Mouse (Mus musculus): Measurements from ENCODE around the gene Myom3. TPM values are rescaled to one million over a fixed set of nuclear protein-coding genes. Genes with fewer than 3 reads are reported as not detected.

Gene Myom3
- polyA plus RNA-seq, 1 experiment from 2014 or later: 0.11 TPM

DNA sequence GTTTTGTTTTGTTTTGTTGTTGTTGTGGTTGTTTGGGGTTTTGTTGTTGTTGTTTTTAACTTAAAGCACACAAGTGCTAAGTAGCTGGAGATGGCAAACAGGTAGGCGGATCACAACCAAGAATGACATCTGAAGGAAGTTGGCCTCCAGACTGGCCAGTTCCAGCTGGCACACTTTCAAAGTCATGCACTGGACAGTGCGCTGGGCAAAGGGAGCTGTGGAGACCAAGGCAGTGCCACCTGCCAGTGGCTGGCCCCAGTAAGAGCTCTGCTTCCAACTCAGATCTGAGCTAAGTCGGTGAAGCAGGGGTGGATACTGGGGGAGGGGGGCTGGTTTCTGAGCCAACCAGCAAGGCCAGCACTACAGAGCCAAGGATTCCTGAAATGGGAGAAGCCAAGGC lies 7.5 kb downstream of the Myom3 start:
- Histone ChIP-seq H3K36me3 (ENCODE audit: control insufficient read depth, insufficient read depth, low read length) (no peaks in the 10 kb centered on the region), H3K4me3 (ENCODE audit: low read depth, low read length) (no peak overlapping the region), H3K4me1 (ENCODE audit: control insufficient read depth, insufficient read depth, low read length) (no peaks in the 10 kb centered on the region; the same call in 1 of the 2 replicates), H3K27ac (ENCODE audit: low read depth, low read length) (no peak overlapping the region), H3K27me3 (ENCODE audit: control insufficient read depth, insufficient read depth, low read length) (no peaks in the 10 kb centered on the region), H3K9me3 (ENCODE audit: control insufficient read depth, low read length) (no peaks in the 10 kb centered on the region), H3K9ac (ENCODE audit: low read length) (no peak overlapping the region), H3K4me2 (no peak overlapping the region)
- DNase-seq (ENCODE audit: low spot score, missing footprints): no peak
- WGBS: 85% methylated on average over 3 of the region's 3 CpGs
- no peak for ATAC-seq (ENCODE audit: low FRiP score)

DNA sequence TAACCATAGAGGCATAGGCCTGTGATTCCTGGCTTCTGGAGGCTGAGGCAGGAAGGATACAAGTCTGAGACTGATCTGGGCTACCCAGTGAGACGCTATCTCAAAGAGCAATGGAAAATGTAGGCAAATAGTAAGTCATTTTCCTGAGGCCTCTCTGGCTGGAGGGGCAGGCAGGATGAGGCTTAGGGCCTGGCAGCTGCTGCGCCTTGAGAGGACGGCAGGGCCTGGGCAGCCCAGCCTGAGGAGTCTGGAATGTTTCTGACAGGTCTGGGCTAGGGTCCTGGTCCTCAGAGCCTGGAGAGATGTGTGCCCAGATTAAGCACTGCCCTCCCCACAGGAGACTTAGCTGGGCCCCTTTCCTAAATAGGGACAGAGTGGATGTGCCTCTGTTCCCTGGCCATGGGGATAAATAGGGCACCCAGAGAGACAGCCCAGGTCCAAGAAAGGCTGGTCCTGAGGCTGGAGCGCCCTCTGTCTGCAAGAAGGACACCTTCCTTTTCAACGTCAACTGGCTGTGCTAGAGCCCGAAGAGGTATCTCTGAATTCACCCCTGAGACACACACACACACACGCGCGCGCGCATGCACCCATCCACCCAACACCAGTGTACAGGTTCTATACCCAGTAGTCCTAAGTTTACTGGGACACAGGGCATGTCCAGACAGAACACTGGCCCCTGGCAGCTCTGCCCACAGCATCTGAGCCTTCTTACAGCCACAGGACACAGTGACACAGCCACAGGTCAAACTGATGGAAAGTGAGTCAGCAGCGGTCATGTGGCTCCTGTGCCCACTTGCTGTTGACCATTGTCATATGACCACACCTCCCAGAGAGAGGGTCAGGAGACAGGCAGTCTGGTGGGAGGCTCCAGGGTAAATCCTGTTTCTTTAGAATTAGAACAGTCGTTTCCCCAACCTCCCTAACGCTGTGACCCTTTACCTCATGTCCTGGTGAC lies 9.3 kb downstream of the Myom3 start:
- Histone ChIP-seq H3K9ac (ENCODE audit: low read length) (no peak overlapping the region), H3K27ac (ENCODE audit: low read depth, low read length) (no peak overlapping the region), H3K4me1 (ENCODE audit: control insufficient read depth, insufficient read depth, low read length) (no peaks in the 10 kb centered on the region), H3K9me3 (ENCODE audit: control insufficient read depth, low read length) (no peaks in the 10 kb centered on the region), H3K4me2 (no peak overlapping the region), H3K4me3 (ENCODE audit: low read depth, low read length) (no peak overlapping the region), H3K36me3 (ENCODE audit: control insufficient read depth, insufficient read depth, low read length) (no peaks in the 10 kb centered on the region), H3K27me3 (ENCODE audit: control insufficient read depth, insufficient read depth, low read length) (no peaks in the 10 kb centered on the region)
- DNase-seq (ENCODE audit: low spot score, missing footprints) (peak; percentile 88), ATAC-seq (ENCODE audit: low FRiP score) (no peak)
- WGBS: 61% methylated on average over 14 of the region's 14 CpGs

DNA sequence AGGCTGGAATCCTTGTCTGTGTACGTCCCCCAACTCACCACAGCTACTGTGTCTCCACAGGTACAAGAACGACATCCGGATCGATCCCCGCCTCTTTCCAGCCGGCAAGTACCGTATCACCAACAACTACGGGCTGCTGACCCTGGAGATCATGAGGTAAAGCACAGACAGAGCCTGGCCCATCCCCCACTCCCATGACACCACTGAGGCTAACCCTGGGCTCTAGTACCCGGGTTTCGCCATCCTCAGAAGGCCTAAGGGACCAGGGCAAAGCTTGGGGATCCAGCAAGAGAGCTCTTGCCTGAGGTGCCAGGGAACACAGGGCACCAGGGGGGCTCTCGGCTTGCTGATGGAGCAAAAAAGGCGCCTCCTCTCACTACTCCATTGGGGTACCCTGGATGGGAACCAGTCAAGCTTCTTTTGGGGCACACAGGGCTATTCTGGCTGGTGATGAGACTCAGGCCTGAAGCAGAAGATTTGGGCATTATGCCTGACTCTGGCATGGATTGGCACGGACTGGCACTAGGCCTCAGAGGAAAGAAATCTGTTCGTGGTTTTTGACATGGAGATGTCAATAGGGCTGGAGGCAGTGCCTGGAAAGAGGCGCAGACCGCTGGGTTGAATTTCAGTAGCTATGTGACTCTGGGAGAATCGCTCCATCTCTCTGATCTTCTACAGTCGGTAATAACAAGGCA lies 11.2 kb downstream of the Myom3 start:
- 84% methylated on average over 18 of the region's 18 CpGs for WGBS
- no peak for DNase-seq (ENCODE audit: low spot score, missing footprints)
- Histone ChIP-seq H3K27me3 (ENCODE audit: control insufficient read depth, insufficient read depth, low read length) (no peaks in the 10 kb centered on the region), H3K36me3 (ENCODE audit: control insufficient read depth, insufficient read depth, low read length) (no peaks in the 10 kb centered on the region), H3K4me1 (ENCODE audit: control insufficient read depth, insufficient read depth, low read length) (no peaks in the 10 kb centered on the region), H3K27ac (ENCODE audit: low read depth, low read length) (no peak overlapping the region), H3K9ac (ENCODE audit: low read length) (no peak overlapping the region), H3K9me3 (ENCODE audit: control insufficient read depth, low read length) (no peaks in the 10 kb centered on the region), H3K4me2 (no peak overlapping the region), H3K4me3 (ENCODE audit: low read depth, low read length) (no peak overlapping the region)
- no peak for ATAC-seq (ENCODE audit: low FRiP score)

DNA sequence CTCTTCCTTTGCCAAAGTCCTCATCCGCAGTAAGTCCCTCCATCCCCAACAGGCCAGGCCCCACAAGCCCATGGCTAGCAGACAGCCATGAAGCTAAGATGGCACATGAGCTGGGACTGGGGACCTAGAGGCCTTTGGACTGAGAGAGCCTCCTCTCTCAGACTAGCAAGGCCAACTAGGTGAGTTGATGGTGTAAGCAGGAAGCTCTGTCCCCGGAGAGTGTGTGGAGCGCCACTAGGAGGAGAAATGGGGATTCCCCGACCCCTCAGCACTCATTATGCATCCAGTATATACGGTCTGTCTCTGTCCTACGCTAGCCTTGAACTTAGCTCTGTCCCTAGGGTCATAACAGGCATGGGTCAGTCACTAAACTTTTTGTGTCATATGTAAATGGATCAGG lies 12.1 kb downstream of the Myom3 start:
- WGBS: 84% methylated on average over 6 of the region's 6 CpGs
- H3K9ac ChIP-seq (ENCODE audit: low read length): no peak overlapping the region
- no peak overlapping the region for H3K4me3 ChIP-seq (ENCODE audit: low read depth, low read length)
- ATAC-seq (ENCODE audit: low FRiP score) (no peak), DNase-seq (ENCODE audit: low spot score, missing footprints) (no peak)
- H3K27ac ChIP-seq (ENCODE audit: low read depth, low read length): no peak overlapping the region
- no peaks in the 10 kb centered on the region for H3K9me3 ChIP-seq (ENCODE audit: control insufficient read depth, low read length)
- H3K36me3 ChIP-seq (ENCODE audit: control insufficient read depth, insufficient read depth, low read length): no peaks in the 10 kb centered on the region
- no peaks in the 10 kb centered on the region for H3K27me3 ChIP-seq (ENCODE audit: control insufficient read depth, insufficient read depth, low read length)
- H3K4me1 ChIP-seq (ENCODE audit: control insufficient read depth, insufficient read depth, low read length): no peaks in the 10 kb centered on the region
- no peak overlapping the region for H3K4me2 ChIP-seq

GRCm38 (mm10) chr4:135772671-135773070 lies 13.2 kb downstream of the Myom3 start:
- ATAC-seq (ENCODE audit: low FRiP score) (no peak), DNase-seq (ENCODE audit: low spot score, missing footprints) (no peak)
- Histone ChIP-seq H3K9me3 (ENCODE audit: control insufficient read depth, low read length) (no peaks in the 10 kb centered on the region), H3K27me3 (ENCODE audit: control insufficient read depth, insufficient read depth, low read length) (no peaks in the 10 kb centered on the region), H3K4me2 (no peak overlapping the region), H3K4me3 (ENCODE audit: low read depth, low read length) (no peak overlapping the region), H3K9ac (ENCODE audit: low read length) (no peak overlapping the region), H3K27ac (ENCODE audit: low read depth, low read length) (no peak overlapping the region), H3K4me1 (ENCODE audit: control insufficient read depth, insufficient read depth, low read length) (no peaks in the 10 kb centered on the region), H3K36me3 (ENCODE audit: control insufficient read depth, insufficient read depth, low read length) (no peaks in the 10 kb centered on the region)
- WGBS: 84% methylated on average over 4 of the region's 4 CpGs

- H3K9me3 ChIP-seq (ENCODE audit: control insufficient read depth, low read length): no peaks in the 10 kb centered on the region
- H3K9ac ChIP-seq (ENCODE audit: low read length): no peak overlapping the region
- no peak overlapping the region for H3K4me3 ChIP-seq (ENCODE audit: low read depth, low read length)
- H3K27me3 ChIP-seq (ENCODE audit: control insufficient read depth, insufficient read depth, low read length): no peaks in the 10 kb centered on the region
- no peaks in the 10 kb centered on the region for H3K36me3 ChIP-seq (ENCODE audit: control insufficient read depth, insufficient read depth, low read length)
- H3K27ac ChIP-seq (ENCODE audit: low read depth, low read length): no peak overlapping the region
- H3K4me2 ChIP-seq: no peak overlapping the region
- no peak for ATAC-seq (ENCODE audit: low FRiP score)
- DNase-seq (ENCODE audit: low spot score, missing footprints): no peak
- H3K4me1 ChIP-seq (ENCODE audit: control insufficient read depth, insufficient read depth, low read length): no peaks in the 10 kb centered on the region
- WGBS: 67% methylated on average over 8 of the region's 8 CpGs
These were observed 15.0 kb downstream of the Myom3 start for GRCm38 (mm10) chr4:135774496-135774895.

DNA sequence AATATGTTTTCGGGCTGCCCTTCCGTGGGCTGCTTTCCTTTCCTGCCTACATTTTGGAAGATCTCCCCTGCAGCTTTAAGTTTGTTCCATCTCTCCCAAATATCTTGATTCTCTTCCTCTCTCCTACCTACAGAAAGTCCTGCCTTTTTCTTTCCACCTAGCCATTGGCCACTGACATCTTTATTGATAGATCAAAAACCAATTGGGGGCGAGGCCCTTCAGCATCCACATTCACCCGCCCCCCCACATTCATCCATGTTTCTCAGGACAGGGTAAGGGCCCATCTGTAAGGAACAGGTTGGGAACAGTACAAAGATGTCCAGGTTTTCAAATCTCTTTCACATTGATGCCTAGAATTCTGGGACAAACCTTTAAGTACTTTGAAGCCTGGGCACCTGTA lies 17.3 kb downstream of the Myom3 start:
- no peak overlapping the region for H3K4me3 ChIP-seq (ENCODE audit: low read depth, low read length)
- no peak overlapping the region for H3K9ac ChIP-seq (ENCODE audit: low read length)
- no peak for DNase-seq (ENCODE audit: low spot score, missing footprints)
- no peak overlapping the region for H3K27ac ChIP-seq (ENCODE audit: low read depth, low read length)
- no peaks in the 10 kb centered on the region for H3K27me3 ChIP-seq (ENCODE audit: control insufficient read depth, insufficient read depth, low read length)
- H3K36me3 ChIP-seq (ENCODE audit: control insufficient read depth, insufficient read depth, low read length): no peaks in the 10 kb centered on the region
- H3K4me2 ChIP-seq: no peak overlapping the region
- ATAC-seq (ENCODE audit: low FRiP score): no peak
- 80% methylated on average over 4 of the region's 4 CpGs for WGBS
- no peaks in the 10 kb centered on the region for H3K4me1 ChIP-seq (ENCODE audit: control insufficient read depth, insufficient read depth, low read length)
- no peaks in the 10 kb centered on the region for H3K9me3 ChIP-seq (ENCODE audit: control insufficient read depth, low read length)

- 74% methylated on average over 9 of the region's 9 CpGs for WGBS
- no peaks in the 10 kb centered on the region for H3K9me3 ChIP-seq (ENCODE audit: control insufficient read depth, low read length)
These were observed 20.1 kb downstream of the Myom3 start for GRCm38 (mm10) chr4:135779661-135780060.

GRCm38 (mm10) chr4:135780255-135780654 lies 20.7 kb downstream of the Myom3 start:
- Histone ChIP-seq H3K4me2 (no peak overlapping the region), H3K4me1 (ENCODE audit: control insufficient read depth, insufficient read depth, low read length) (no peaks in the 10 kb centered on the region), H3K4me3 (ENCODE audit: low read depth, low read length) (no peak overlapping the region), H3K36me3 (ENCODE audit: control insufficient read depth, insufficient read depth, low read length) (no peaks in the 10 kb centered on the region), H3K27me3 (ENCODE audit: control insufficient read depth, insufficient read depth, low read length) (no peaks in the 10 kb centered on the region), H3K9me3 (ENCODE audit: control insufficient read depth, low read length) (no peaks in the 10 kb centered on the region), H3K27ac (ENCODE audit: low read depth, low read length) (no peak overlapping the region), H3K9ac (ENCODE audit: low read length) (no peak overlapping the region)
- ATAC-seq (ENCODE audit: low FRiP score) (no peak), DNase-seq (ENCODE audit: low spot score, missing footprints) (no peak)
- 83% methylated on average over 3 of the region's 3 CpGs for WGBS

More at GRCm38 (mm10) chr4:135779661-135780060, 20.1 kb downstream of the Myom3 start:
- H3K4me2 ChIP-seq: no peak overlapping the region
- H3K4me3 ChIP-seq (ENCODE audit: low read depth, low read length): no peak overlapping the region
- H3K36me3 ChIP-seq (ENCODE audit: control insufficient read depth, insufficient read depth, low read length): no peaks in the 10 kb centered on the region
- no peaks in the 10 kb centered on the region for H3K4me1 ChIP-seq (ENCODE audit: control insufficient read depth, insufficient read depth, low read length)
- no peak overlapping the region for H3K27ac ChIP-seq (ENCODE audit: low read depth, low read length)
- no peaks in the 10 kb centered on the region for H3K27me3 ChIP-seq (ENCODE audit: control insufficient read depth, insufficient read depth, low read length)
- ATAC-seq (ENCODE audit: low FRiP score) (no peak), DNase-seq (ENCODE audit: low spot score, missing footprints) (no peak)
- no peak overlapping the region for H3K9ac ChIP-seq (ENCODE audit: low read length)

Measured in midbrain, embryonic 11.5 days (tissue).